Mouse (Mus musculus) testis, adult 2 months (tissue): ENCODE measurements around the gene Ift140. TPM values are rescaled to one million over a fixed set of nuclear protein-coding genes. Genes with fewer than 3 reads are reported as not detected.
A peak's percentile ranks its signal among the peaks of the same experiment; 100 is the strongest.

ENCODE experiments used
- H3K27ac ChIP-seq: fragments of 200-500 bp; 2 replicates; pipeline ENCODE4 v1.5.1; 2012; ENCODE audit warnings: low read depth, low read length; ENCODE audit not compliant: control insufficient read depth, insufficient read depth
- H3K27me3 ChIP-seq: fragments of 200-500 bp; 2 replicates; pipeline ENCODE4 v1.6.1; 2012; ENCODE audit warnings: mild to moderate bottlenecking, low read length, moderate library complexity; ENCODE audit not compliant: control insufficient read depth, insufficient read depth
- H3K36me3 ChIP-seq: fragments of 200-500 bp; 2 replicates; pipeline ENCODE4 v1.6.1; 2012; ENCODE audit warnings: mild to moderate bottlenecking, low read length; ENCODE audit not compliant: control insufficient read depth, insufficient read depth
- H3K4me1 ChIP-seq: fragments of 200-500 bp; 2 replicates; pipeline ENCODE4 v1.6.1; 2012; ENCODE audit warnings: low read length; ENCODE audit not compliant: control insufficient read depth, insufficient read depth
- H3K4me3 ChIP-seq: fragments of 200-500 bp; 2 replicates; pipeline ENCODE4 v1.5.1; 2012; ENCODE audit warnings: low read depth, mild to moderate bottlenecking, low read length, moderate library complexity, mixed read lengths; ENCODE audit not compliant: control insufficient read depth
- CTCF ChIP-seq: fragments of 200-500 bp; IDR thresholded peaks from 2 replicates; pipeline ENCODE4 v1.5.1; 2012; ENCODE audit warnings: low read depth, mild to moderate bottlenecking, inconsistent platforms, low read length, moderate library complexity; ENCODE audit not compliant: control insufficient read depth, insufficient read depth, insufficient replicate concordance
- POLR2A ChIP-seq: fragments of 200-500 bp; IDR thresholded peaks from 2 replicates; pipeline ENCODE4 v1.6.1; 2012; ENCODE audit warnings: low read depth, mild to moderate bottlenecking, inconsistent platforms, low read length, moderate library complexity; ENCODE audit not compliant: control insufficient read depth
- polyA plus RNA-seq: library from polyadenylated mRNA; depleted of rRNA; stranded (reverse); fragments of >200 nt; gene quantifications from 2 replicates; pipeline ENCODE4 v1.2.3, GENCODE M21; 2012

Gene Ift140
- polyA plus RNA-seq, 1 experiment = 130 TPM

DNA sequence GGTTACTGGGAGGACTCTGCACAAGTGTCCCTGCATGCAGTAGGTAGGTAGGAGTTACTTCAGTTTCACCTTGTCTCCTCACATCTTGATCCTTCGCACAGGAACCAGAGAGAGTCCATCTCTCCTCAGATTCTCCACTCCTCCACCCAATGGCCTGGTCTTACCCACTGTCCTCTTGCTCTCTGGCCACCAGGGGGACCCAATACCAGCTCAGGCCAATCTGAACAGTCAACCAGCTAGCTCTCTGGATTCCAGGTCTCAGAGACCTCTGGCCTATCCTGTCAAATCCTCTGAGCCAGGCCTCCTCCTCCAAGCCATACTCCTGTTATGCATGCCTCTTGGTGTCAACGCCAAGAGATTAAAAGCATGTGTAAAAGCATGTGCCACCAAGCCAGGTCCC lies 93.7 kb downstream of the Ift140 start:
- Histone ChIP-seq H3K27me3 (no peaks in the 10 kb centered on the region), H3K36me3 (no peaks in the 10 kb centered on the region), H3K4me3 (no peak overlapping the region), H3K27ac (no peak overlapping the region), H3K4me1 (no peaks in the 10 kb centered on the region)
- TF ChIP-seq CTCF = peak; percentile 47; the same call in 1 of the 2 replicates
- TF ChIP-seq POLR2A = no peak

GRCm38 (mm10) chr17:25110590-25110989 lies 94.7 kb downstream of the Ift140 start:
- TF ChIP-seq POLR2A = no peak
- no peak for TF ChIP-seq CTCF
- Histone ChIP-seq H3K36me3 (no peaks in the 10 kb centered on the region), H3K27me3 (no peaks in the 10 kb centered on the region), H3K27ac (no peak overlapping the region), H3K4me1 (peaks cover 10% of the 10 kb centered on the region), H3K4me3 (no peak overlapping the region)

GRCm38 (mm10) chr17:25111220-25111619 lies 95.3 kb downstream of the Ift140 start:
- peaks cover 10% of the 10 kb centered on the region for H3K4me1 ChIP-seq
- H3K36me3 ChIP-seq = no peaks in the 10 kb centered on the region
- H3K27ac ChIP-seq = no peak overlapping the region
- no peak for TF ChIP-seq POLR2A
- no peak for TF ChIP-seq CTCF
- H3K27me3 ChIP-seq = no peaks in the 10 kb centered on the region
- H3K4me3 ChIP-seq = no peak overlapping the region

GRCm38 (mm10) chr17:25111739-25112422 lies 96.0 kb downstream of the Ift140 start:
- no peak overlapping the region for H3K27ac ChIP-seq
- no peak overlapping the region for H3K4me3 ChIP-seq
- H3K27me3 ChIP-seq = no peaks in the 10 kb centered on the region
- H3K36me3 ChIP-seq = no peaks in the 10 kb centered on the region
- TF ChIP-seq POLR2A (no peak), CTCF (no peak)
- H3K4me1 ChIP-seq = peaks cover 10% of the 10 kb centered on the region

GRCm38 (mm10) chr17:25112423-25112810 lies 96.5 kb downstream of the Ift140 start:
- H3K27ac ChIP-seq = no peak overlapping the region
- H3K36me3 ChIP-seq = no peaks in the 10 kb centered on the region
- no peak overlapping the region for H3K4me3 ChIP-seq
- H3K4me1 ChIP-seq = peaks cover 10% of the 10 kb centered on the region
- TF ChIP-seq CTCF = no peak
- no peak for TF ChIP-seq POLR2A
- H3K27me3 ChIP-seq = no peaks in the 10 kb centered on the region

DNA sequence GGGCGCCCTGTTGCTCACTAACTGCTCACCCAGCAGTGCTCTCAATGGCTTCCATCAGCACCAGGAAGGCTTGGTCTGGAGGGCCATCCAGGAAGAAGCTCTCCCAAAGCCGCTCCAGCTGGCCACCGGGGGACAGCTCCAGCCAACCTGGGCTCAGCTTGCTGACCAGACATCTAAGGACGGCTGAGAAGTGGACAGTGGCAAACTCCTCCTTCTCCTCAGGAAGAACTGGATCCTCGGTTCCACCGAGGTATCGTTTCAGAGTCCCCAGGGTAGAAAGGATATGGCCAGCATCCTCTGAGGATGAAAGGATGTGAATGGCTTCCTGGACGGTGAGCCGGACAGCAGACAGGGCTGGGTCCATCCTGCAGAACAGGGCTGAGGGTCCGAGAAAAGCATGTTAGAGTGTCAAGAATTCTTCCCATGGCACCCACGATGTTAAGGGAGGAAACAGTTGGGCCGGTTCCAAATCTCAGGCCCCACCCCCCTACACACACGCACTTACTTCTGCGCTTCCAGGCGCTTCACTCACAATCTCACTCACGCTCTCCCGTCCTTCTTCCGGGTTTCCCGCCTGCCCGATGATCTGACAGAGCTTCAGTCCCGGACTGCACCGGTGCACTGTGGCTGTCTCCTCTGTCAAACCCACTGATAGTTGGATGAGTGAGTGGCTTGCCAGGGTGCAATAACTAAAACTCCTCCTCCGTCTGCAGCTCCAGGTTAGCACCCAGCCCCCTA lies 99.2 kb downstream of the Ift140 start:
- no peaks in the 10 kb centered on the region for H3K27me3 ChIP-seq
- no peaks in the 10 kb centered on the region for H3K36me3 ChIP-seq
- TF ChIP-seq CTCF = no peak
- TF ChIP-seq POLR2A = no peak
- H3K27ac ChIP-seq = peak overlapping the region; percentile 89
- peaks cover 10% of the 10 kb centered on the region for H3K4me1 ChIP-seq
- H3K4me3 ChIP-seq = peak overlapping the region; percentile 89

DNA sequence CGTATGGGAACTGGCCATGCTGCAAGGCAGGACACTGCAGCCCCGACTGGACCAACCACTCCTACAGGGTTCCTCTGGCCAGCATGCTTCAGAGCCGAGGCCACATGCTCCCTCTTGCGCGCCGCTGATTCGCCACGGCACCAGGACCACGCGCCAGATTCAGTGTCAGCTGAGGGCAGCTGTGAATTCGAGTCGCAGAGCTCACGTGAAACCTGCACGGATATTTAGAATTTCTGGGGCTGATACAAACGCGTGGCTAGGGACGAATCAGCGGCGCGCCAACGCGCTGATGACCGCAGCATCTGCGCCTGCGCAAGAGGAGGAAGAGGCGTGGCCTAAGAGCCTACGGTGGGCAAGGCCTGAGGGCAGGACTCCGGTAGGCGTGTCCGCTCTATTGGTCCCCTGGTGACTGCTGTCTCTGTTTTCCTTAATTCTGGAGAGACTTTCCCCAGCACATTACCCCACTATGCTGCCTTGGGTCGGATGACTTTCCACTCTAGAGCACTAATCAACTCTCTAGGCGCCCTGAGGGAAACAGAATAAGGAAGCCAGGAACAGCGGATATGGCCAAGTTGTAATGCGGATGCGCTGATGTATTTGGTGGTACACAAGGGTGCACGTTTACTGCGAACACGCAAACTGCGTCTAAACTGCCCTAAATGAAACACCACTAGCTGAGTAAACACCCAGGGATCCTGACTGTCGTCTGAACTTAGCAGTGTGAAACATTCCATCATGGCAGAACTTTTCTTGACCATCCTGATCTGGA lies 100.0 kb downstream of the Ift140 start, which contains the start of gene Telo2:
Telo2 (minus strand) TSS at position 304 of the 769 bp plus-strand sequence.
- Histone ChIP-seq H3K27me3 (no peaks in the 10 kb centered on the region), H3K36me3 (no peaks in the 10 kb centered on the region), H3K4me3 (peak within 1 kb of the TSS; percentile 89), H3K27ac (peak within 1 kb of the TSS; percentile 89), H3K4me1 (peaks cover 10% of the 10 kb centered on the region)
- no peak for TF ChIP-seq CTCF
- TF ChIP-seq POLR2A = peak; percentile 98
